Mouse (Mus musculus): Measurements from ENCODE around the gene Zscan29.

The Zscan29 gene

GRCm38 (mm10) chr2:121170980-121171742 is at the start of gene Zscan29:
Gene Zscan29 (minus strand): TSS chr2:121171125.
- DNase-seq, result peak; percentile 87

- DNase-seq, result no peak
These were observed 49.1 kb upstream of the Zscan29 start for GRCm38 (mm10) chr2:121219994-121220393.

GRCm38 (mm10) chr2:121219177-121219576 is 48.3 kb upstream of the Zscan29 start:
- no peak for DNase-seq

GRCm38 (mm10) chr2:121214491-121214890 is 43.6 kb upstream of the Zscan29 start:
- DNase-seq, result no peak

GRCm38 (mm10) chr2:121206541-121206940 is 35.6 kb upstream of the Zscan29 start:
- DNase-seq, result no peak

- DNase-seq, result no peak
These were observed 33.4 kb upstream of the Zscan29 start for GRCm38 (mm10) chr2:121204276-121204675.

- DNase-seq, result no peak
These were observed 24.5 kb upstream of the Zscan29 start for GRCm38 (mm10) chr2:121195466-121195865.

GRCm38 (mm10) chr2:121188530-121188929 is 17.6 kb upstream of the Zscan29 start:
- DNase-seq, result no peak

GRCm38 (mm10) chr2:121184142-121184541 is 13.2 kb upstream of the Zscan29 start:
- DNase-seq, result no peak

- DNase-seq, result peak; percentile 34
These were observed 12.5 kb upstream of the Zscan29 start for GRCm38 (mm10) chr2:121183431-121183830.

- no peak for DNase-seq
These were observed 8.0 kb upstream of the Zscan29 start for GRCm38 (mm10) chr2:121178828-121179479.

GRCm38 (mm10) chr2:121170481-121170971 is 399 bp downstream of the Zscan29 start, which contains the start of gene Tubgcp4:
Gene Tubgcp4 (plus strand): TSS chr2:121170654.
- no peak for DNase-seq

GRCm38 (mm10) chr2:121169902-121170301 is 1.0 kb downstream of the Zscan29 start:
- DNase-seq, result no peak

- no peak for DNase-seq
These were observed 1.8 kb downstream of the Zscan29 start for GRCm38 (mm10) chr2:121169173-121169572.

GRCm38 (mm10) chr2:121153100-121153499 is 17.8 kb downstream of the Zscan29 start:
- DNase-seq, result no peak

GRCm38 (mm10) chr2:121149679-121150078 is 21.2 kb downstream of the Zscan29 start:
- no peak for DNase-seq

- DNase-seq, result no peak
These were observed 28.5 kb downstream of the Zscan29 start for GRCm38 (mm10) chr2:121142415-121142814.

GRCm38 (mm10) chr2:121141216-121142035 is 29.5 kb downstream of the Zscan29 start:
- DNase-seq, result no peak

- DNase-seq, result peak; percentile 89
These were observed 30.7 kb downstream of the Zscan29 start, which contains the start of the genes Adal and Lcmt2 for GRCm38 (mm10) chr2:121140018-121140882. Gene Adal (plus strand): TSS chr2:121140428. Gene Lcmt2 (minus strand): TSS chr2:121140653.

- no peak for DNase-seq
These were observed 31.5 kb downstream of the Zscan29 start for GRCm38 (mm10) chr2:121139266-121140017.

- DNase-seq, result no peak
These were observed 33.6 kb downstream of the Zscan29 start for GRCm38 (mm10) chr2:121137371-121137770.

Data from right cerebral cortex, postnatal 14 days (tissue).